Mouse (Mus musculus) lung, postnatal 0 days (tissue): ENCODE data around the gene Retsat.

Source experiments
- CTCF ChIP-seq: IDR thresholded peaks from 2 replicates; pipeline ENCODE4 v1.5.1; 2016; ENCODE audit warnings: antibody characterized with exemption, mild to moderate bottlenecking
- EP300 ChIP-seq: IDR thresholded peaks from 2 replicates; pipeline ENCODE4 v1.6.1; 2016; ENCODE audit warnings: antibody characterized with exemption, mild to moderate bottlenecking, control low read depth

- TF ChIP-seq CTCF: no peak
- no peak for TF ChIP-seq EP300
Observed at GRCm38 (mm10) chr6:72631700-72632099, 33.4 kb downstream of the Retsat start.
